Mouse (Mus musculus) cortical plate, adult 2 months (tissue): ENCODE results near the gene Ifngr2. TPM values are rescaled to one million over a fixed set of nuclear protein-coding genes. Genes with fewer than 3 reads are reported as not detected.
"Not testable (repeated sequence)": the region's sequence is repeated elsewhere in the genome, so short reads cannot be mapped to it uniquely, and the experiment has no call there.

Experiments
- H3K27ac ChIP-seq: fragments of 200-500 bp; 2 replicates; pipeline ENCODE4 v1.5.1; 2012; ENCODE audit warnings: low read length, control low read depth, inconsistent platforms; ENCODE audit not compliant: insufficient read depth
- H3K4me1 ChIP-seq: fragments of 200-500 bp; 2 replicates; pipeline ENCODE4 v1.6.1; 2011; ENCODE audit warnings: low read length; ENCODE audit not compliant: control insufficient read depth, insufficient read depth
- H3K4me3 ChIP-seq: fragments of 200-500 bp; 2 replicates; pipeline ENCODE4 v1.5.1; 2011; ENCODE audit warnings: mild to moderate bottlenecking, low read length, control low read depth; ENCODE audit not compliant: insufficient read depth
- CTCF ChIP-seq: fragments of 200-500 bp; IDR thresholded peaks from 2 replicates; pipeline ENCODE4 v1.5.1; 2011; ENCODE audit warnings: mild to moderate bottlenecking, control low read depth, low read length; ENCODE audit not compliant: insufficient read depth; ENCODE audit errors: extremely low read depth
- POLR2A ChIP-seq: fragments of 200-500 bp; IDR thresholded peaks from 2 replicates; pipeline ENCODE4 v1.6.1; 2011; ENCODE audit warnings: mild to moderate bottlenecking, low read length, control low read depth; ENCODE audit not compliant: insufficient read depth; ENCODE audit errors: extremely low read depth
- polyA plus RNA-seq: library from polyadenylated mRNA; depleted of rRNA; stranded (reverse); fragments of >200 nt; gene quantifications from 2 replicates; pipeline ENCODE4 v1.2.3, GENCODE M21; 2012

Gene Ifngr2
- polyA plus RNA-seq, 1 experiment, result 32.9 TPM

- TF ChIP-seq CTCF (no peak), POLR2A (no peak)
These were observed 22.7 kb upstream of the Ifngr2 start for GRCm38 (mm10) chr16:91524206-91524605.

GRCm38 (mm10) chr16:91526274-91526673, 20.6 kb upstream of the Ifngr2 start:
- Histone ChIP-seq H3K4me3 (no peak overlapping the region), H3K4me1 (no peaks in the 10 kb centered on the region; the same call in 1 of the 2 replicates), H3K27ac (no peak overlapping the region)
- TF ChIP-seq POLR2A (no peak), CTCF (no peak)

More at GRCm38 (mm10) chr16:91524206-91524605, 22.7 kb upstream of the Ifngr2 start:
- H3K4me1 ChIP-seq, result no peaks in the 10 kb centered on the region
- H3K4me3 ChIP-seq, result no peak overlapping the region
- no peak overlapping the region for H3K27ac ChIP-seq

- Histone ChIP-seq H3K4me3 (no peak overlapping the region), H3K4me1 (no peaks in the 10 kb centered on the region; the same call in 1 of the 2 replicates), H3K27ac (no peak overlapping the region)
- TF ChIP-seq POLR2A, result no peak
- 0 out of 2 replicates have a peak, but pooled peaks have one; percentile 17 for TF ChIP-seq CTCF
These were observed 19.8 kb upstream of the Ifngr2 start for GRCm38 (mm10) chr16:91527051-91527450.

- no peaks in the 10 kb centered on the region; the same call in 1 of the 2 replicates for H3K4me1 ChIP-seq
- no peak overlapping the region for H3K4me3 ChIP-seq
- TF ChIP-seq CTCF, result no peak
- no peak for TF ChIP-seq POLR2A
- no peak overlapping the region for H3K27ac ChIP-seq
These were observed 19.4 kb upstream of the Ifngr2 start for GRCm38 (mm10) chr16:91527500-91527899.

- Histone ChIP-seq H3K4me3 (no peak overlapping the region), H3K4me1 (no peaks in the 10 kb centered on the region; the same call in 1 of the 2 replicates), H3K27ac (no peak overlapping the region)
- TF ChIP-seq CTCF (no peak), POLR2A (no peak)
These were observed 18.3 kb upstream of the Ifngr2 start for GRCm38 (mm10) chr16:91528578-91528977.

- not testable (repeated sequence) for H3K4me1 ChIP-seq, H3K27ac ChIP-seq, H3K4me3 ChIP-seq
These were observed 16.0 kb upstream of the Ifngr2 start for GRCm38 (mm10) chr16:91530830-91531229.

- H3K27ac ChIP-seq, result no peak overlapping the region
- TF ChIP-seq CTCF (no peak), POLR2A (no peak)
- H3K4me3 ChIP-seq, result no peak overlapping the region
- no peaks in the 10 kb centered on the region; the same call in 1 of the 2 replicates for H3K4me1 ChIP-seq
These were observed 15.0 kb upstream of the Ifngr2 start for GRCm38 (mm10) chr16:91531856-91532255.

GRCm38 (mm10) chr16:91532429-91532828, 14.4 kb upstream of the Ifngr2 start:
- Histone ChIP-seq H3K4me1 (no peaks in the 10 kb centered on the region; the same call in 1 of the 2 replicates), H3K27ac (no peak overlapping the region), H3K4me3 (no peak overlapping the region)
- TF ChIP-seq CTCF, result no peak
- TF ChIP-seq POLR2A, result no peak

- Histone ChIP-seq H3K4me1 (no peaks in the 10 kb centered on the region; the same call in 1 of the 2 replicates), H3K4me3 (no peak overlapping the region), H3K27ac (no peak overlapping the region)
- TF ChIP-seq CTCF (no peak), POLR2A (no peak)
These were observed 13.5 kb upstream of the Ifngr2 start for GRCm38 (mm10) chr16:91533097-91534001.

- Histone ChIP-seq H3K4me3 (no peak overlapping the region), H3K27ac (no peak overlapping the region), H3K4me1 (no peaks in the 10 kb centered on the region; the same call in 1 of the 2 replicates)
- TF ChIP-seq CTCF (no peak), POLR2A (no peak)
These were observed 12.4 kb upstream of the Ifngr2 start for GRCm38 (mm10) chr16:91534477-91534876.
